Mouse (Mus musculus): Measurements from ENCODE around the gene Lingo1. TPM values are rescaled to one million over a fixed set of nuclear protein-coding genes. Genes with fewer than 3 reads are reported as not detected.
A peak's percentile ranks its signal among the peaks of the same experiment; 100 is the strongest.

Lingo1 gene
- polyA plus RNA-seq, 1 experiment from 2014 or later = 3.2 TPM

DNA sequence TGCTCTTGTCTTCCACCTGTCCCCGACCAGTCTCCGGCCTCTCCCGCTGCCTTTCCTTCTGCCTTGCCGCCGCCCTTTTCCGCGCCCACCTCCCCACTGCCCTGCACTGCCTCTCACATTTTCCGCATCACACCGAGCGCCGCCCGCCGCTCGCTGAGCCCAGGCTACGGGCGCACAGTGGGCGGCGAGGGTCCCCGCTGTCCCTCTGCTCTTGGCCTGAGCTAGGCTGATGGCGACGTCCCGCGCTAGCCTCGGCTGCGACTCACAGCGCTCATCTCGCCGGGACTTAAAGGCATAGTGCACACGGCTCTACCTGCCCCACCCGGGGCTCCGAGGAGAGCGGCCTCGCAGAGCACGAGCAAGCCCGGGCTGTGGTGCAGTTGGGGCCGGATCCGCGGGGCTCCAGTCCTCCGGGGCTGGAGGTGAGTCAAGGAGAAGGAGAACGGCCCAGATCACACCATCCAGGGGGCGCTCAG lies 426 bp upstream of the Lingo1 start:
- peak overlapping the region; percentile 48 for H3K4me3 ChIP-seq (replicated peaks; ENCODE audit: low read depth, low read length)
- H3K9ac ChIP-seq (ENCODE audit: low read depth, low read length) = no peak overlapping the region
- under 1% methylated on average over 41 of the region's 41 CpGs for WGBS
- DNase-seq (ENCODE audit: low spot score) (no peak), ATAC-seq (replicated peaks; ENCODE audit: low FRiP score, low read depth) (no peak)
- H3K27me3 ChIP-seq (ENCODE audit: insufficient read depth, low read length) = peaks cover 37% of the 10 kb centered on the region
- H3K27ac ChIP-seq = no peak overlapping the region
- peak overlapping the region; percentile 85 for H3K4me2 ChIP-seq (ENCODE audit: low read length)
- H3K36me3 ChIP-seq (ENCODE audit: insufficient read depth, low read length) = no peaks in the 10 kb centered on the region
- no peaks in the 10 kb centered on the region for H3K9me3 ChIP-seq (replicated peaks; ENCODE audit: low read length)
- TF ChIP-seq CTCF (IDR thresholded peaks at IDR 0.05; ENCODE audit: low read depth) = no peak
- H3K4me1 ChIP-seq (replicated peaks; ENCODE audit: insufficient read depth, low read length) = peaks cover 4% of the 10 kb centered on the region; the same call in 1 of the 2 replicates

DNA sequence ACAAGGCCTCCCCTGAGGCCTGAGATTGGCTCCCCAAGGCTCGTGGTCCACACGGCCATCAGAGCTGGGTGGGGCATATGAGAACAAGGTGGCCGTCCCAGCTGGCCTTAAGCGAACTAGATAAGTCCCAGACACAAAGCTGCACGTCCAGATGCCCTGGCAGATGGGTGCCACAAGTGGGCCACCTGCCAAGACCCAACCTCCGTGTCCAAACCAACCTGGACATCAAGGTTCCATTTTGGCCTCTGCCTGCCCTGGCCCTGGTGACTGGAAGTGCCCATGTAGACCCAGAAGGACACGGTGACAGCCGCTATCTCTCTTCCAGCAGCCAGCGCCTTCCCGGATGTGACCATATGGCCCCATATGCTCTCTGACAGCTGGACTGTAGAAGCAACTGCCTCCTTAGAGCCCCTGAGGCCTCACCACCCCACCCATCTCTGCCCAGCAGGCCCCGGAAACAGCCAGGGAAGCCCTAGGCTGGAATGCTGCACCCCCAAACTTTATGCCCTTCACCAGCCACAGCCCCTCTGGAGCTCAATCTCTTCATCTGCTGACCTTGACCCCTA lies 4.5 kb downstream of the Lingo1 start:
- Histone ChIP-seq H3K27me3 (ENCODE audit: insufficient read depth, low read length) (peaks cover 26% of the 10 kb centered on the region), H3K9me3 (replicated peaks; ENCODE audit: low read length) (no peaks in the 10 kb centered on the region), H3K36me3 (ENCODE audit: insufficient read depth, low read length) (no peaks in the 10 kb centered on the region), H3K4me1 (replicated peaks; ENCODE audit: insufficient read depth, low read length) (peaks cover 4% of the 10 kb centered on the region; the same call in 1 of the 2 replicates), H3K4me3 (replicated peaks; ENCODE audit: low read depth, low read length) (no peak overlapping the region), H3K9ac (ENCODE audit: low read depth, low read length) (no peak overlapping the region), H3K4me2 (ENCODE audit: low read length) (no peak overlapping the region), H3K27ac (no peak overlapping the region)
- no peak for TF ChIP-seq CTCF (IDR thresholded peaks at IDR 0.05; ENCODE audit: low read depth)
- 64% methylated on average over 11 of the region's 11 CpGs for WGBS
- ATAC-seq (replicated peaks; ENCODE audit: low FRiP score, low read depth) (0 out of 2 replicates have a peak, but pooled peaks have one; percentile 21), DNase-seq (ENCODE audit: low spot score) (no peak)

DNA sequence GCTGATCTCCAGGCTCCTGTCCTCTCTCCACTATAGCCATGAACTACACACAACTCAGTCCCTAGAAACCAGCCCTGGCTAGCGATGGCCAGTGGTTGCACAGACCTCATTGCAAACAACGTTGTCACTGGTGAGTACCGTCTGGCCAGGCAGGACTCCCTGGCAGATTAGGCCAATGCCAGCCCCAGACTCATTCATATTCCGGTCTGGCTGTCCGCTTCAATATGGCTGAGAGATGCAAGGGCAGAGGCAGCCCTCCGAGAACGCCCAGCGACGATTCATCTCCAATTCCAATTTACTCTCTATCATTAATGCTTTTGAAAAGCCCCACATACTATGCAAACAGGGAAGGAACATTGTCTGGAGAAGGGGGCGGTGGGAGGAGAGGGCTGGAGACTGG lies 11.7 kb downstream of the Lingo1 start:
- no peak overlapping the region for H3K4me2 ChIP-seq (ENCODE audit: low read length)
- no peak overlapping the region for H3K27ac ChIP-seq
- no peak for TF ChIP-seq CTCF (IDR thresholded peaks at IDR 0.05; ENCODE audit: low read depth)
- DNase-seq (ENCODE audit: low spot score) (no peak), ATAC-seq (replicated peaks; ENCODE audit: low FRiP score, low read depth) (no peak)
- no peaks in the 10 kb centered on the region for H3K27me3 ChIP-seq (ENCODE audit: insufficient read depth, low read length)
- H3K4me3 ChIP-seq (replicated peaks; ENCODE audit: low read depth, low read length) = no peak overlapping the region
- H3K9ac ChIP-seq (ENCODE audit: low read depth, low read length) = no peak overlapping the region
- H3K9me3 ChIP-seq (replicated peaks; ENCODE audit: low read length) = no peaks in the 10 kb centered on the region
- no peaks in the 10 kb centered on the region for H3K4me1 ChIP-seq (replicated peaks; ENCODE audit: insufficient read depth, low read length)
- 89% methylated on average over 10 of the region's 10 CpGs for WGBS
- no peaks in the 10 kb centered on the region for H3K36me3 ChIP-seq (ENCODE audit: insufficient read depth, low read length)

GRCm38 (mm10) chr9:56776881-56777801 lies 19.1 kb downstream of the Lingo1 start:
- H3K4me3 ChIP-seq (replicated peaks; ENCODE audit: low read depth, low read length) = no peak overlapping the region
- no peak overlapping the region for H3K9ac ChIP-seq (ENCODE audit: low read depth, low read length)
- no peaks in the 10 kb centered on the region for H3K9me3 ChIP-seq (replicated peaks; ENCODE audit: low read length)
- H3K36me3 ChIP-seq (ENCODE audit: insufficient read depth, low read length) = no peaks in the 10 kb centered on the region
- TF ChIP-seq CTCF (IDR thresholded peaks at IDR 0.05; ENCODE audit: low read depth) = no peak
- no peaks in the 10 kb centered on the region for H3K27me3 ChIP-seq (ENCODE audit: insufficient read depth, low read length)
- 66% methylated on average over 11 of the region's 11 CpGs for WGBS
- no peak overlapping the region for H3K4me2 ChIP-seq (ENCODE audit: low read length)
- DNase-seq (ENCODE audit: low spot score) = no peak
- H3K4me1 ChIP-seq (replicated peaks; ENCODE audit: insufficient read depth, low read length) = no peaks in the 10 kb centered on the region
- no peak for ATAC-seq (replicated peaks; ENCODE audit: low FRiP score, low read depth)
- no peak overlapping the region for H3K27ac ChIP-seq

DNA sequence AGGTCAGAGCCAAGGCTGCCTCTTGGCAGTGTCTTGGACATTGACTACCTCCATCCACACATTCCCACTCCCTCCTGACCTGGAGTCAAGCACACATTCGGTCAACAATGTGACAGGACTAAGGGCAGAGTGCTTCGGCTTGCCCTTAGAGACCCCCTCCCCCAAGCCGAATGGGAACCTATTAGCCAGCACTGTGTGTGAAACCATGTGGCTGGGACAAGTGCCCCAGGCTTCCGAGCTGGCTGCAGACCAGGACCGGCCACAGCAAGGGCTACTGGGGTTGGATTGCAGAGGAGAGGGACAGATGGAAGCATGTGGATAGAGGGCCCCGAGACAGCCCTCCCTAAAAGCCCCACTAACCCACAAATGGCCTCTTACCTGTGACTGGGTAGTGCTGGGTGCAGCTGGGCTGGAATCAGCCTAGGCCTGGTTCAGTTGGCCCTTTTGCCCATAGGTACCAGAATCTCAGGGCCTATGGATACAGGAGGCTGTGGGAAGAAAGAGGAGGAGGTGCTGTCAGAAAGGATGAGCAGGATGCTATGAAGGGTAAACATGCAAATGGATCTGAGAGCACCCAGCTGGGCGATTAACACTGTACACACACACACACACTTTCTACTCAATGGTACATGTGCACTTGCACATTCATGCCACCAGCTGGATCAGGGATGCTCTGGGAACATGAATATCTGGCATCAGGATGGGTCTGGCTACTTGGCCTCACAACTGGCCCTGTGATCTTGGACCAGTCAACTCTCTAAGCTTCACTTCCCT lies 20.9 kb downstream of the Lingo1 start:
- H3K4me2 ChIP-seq (ENCODE audit: low read length) = no peak overlapping the region
- no peaks in the 10 kb centered on the region for H3K4me1 ChIP-seq (replicated peaks; ENCODE audit: insufficient read depth, low read length)
- no peaks in the 10 kb centered on the region for H3K36me3 ChIP-seq (ENCODE audit: insufficient read depth, low read length)
- no peak overlapping the region for H3K9ac ChIP-seq (ENCODE audit: low read depth, low read length)
- H3K9me3 ChIP-seq (replicated peaks; ENCODE audit: low read length) = no peaks in the 10 kb centered on the region
- WGBS = 62% methylated on average over 7 of the region's 7 CpGs
- ATAC-seq (replicated peaks; ENCODE audit: low FRiP score, low read depth) (no peak), DNase-seq (ENCODE audit: low spot score) (no peak)
- H3K27me3 ChIP-seq (ENCODE audit: insufficient read depth, low read length) = no peaks in the 10 kb centered on the region
- no peak for TF ChIP-seq CTCF (IDR thresholded peaks at IDR 0.05; ENCODE audit: low read depth)
- no peak overlapping the region for H3K27ac ChIP-seq
- H3K4me3 ChIP-seq (replicated peaks; ENCODE audit: low read depth, low read length) = no peak overlapping the region

DNA sequence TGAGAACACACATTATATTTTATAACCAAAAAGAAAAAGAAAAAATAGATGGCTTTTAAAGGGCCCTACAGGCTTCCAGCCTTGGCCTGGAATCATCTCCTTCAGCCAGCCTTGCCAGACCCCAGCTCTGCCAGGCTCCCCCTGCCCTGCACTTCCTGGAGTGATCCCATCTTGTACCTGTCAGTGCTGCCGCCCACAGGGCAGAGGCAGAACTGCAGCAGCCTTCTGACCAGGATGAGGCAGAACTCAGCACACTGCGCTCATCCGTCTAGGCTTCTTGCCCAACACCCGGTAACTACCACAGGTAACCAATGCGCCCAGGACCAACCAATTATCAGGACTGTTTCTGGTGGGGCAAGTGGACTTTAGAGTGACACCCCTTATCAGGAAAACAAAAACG lies 22.0 kb downstream of the Lingo1 start:
- Histone ChIP-seq H3K4me1 (replicated peaks; ENCODE audit: insufficient read depth, low read length) (no peaks in the 10 kb centered on the region), H3K4me3 (replicated peaks; ENCODE audit: low read depth, low read length) (no peak overlapping the region), H3K27me3 (ENCODE audit: insufficient read depth, low read length) (no peaks in the 10 kb centered on the region), H3K9ac (ENCODE audit: low read depth, low read length) (no peak overlapping the region), H3K27ac (no peak overlapping the region), H3K9me3 (replicated peaks; ENCODE audit: low read length) (no peaks in the 10 kb centered on the region), H3K4me2 (ENCODE audit: low read length) (no peak overlapping the region), H3K36me3 (ENCODE audit: insufficient read depth, low read length) (no peaks in the 10 kb centered on the region)
- DNase-seq (ENCODE audit: low spot score) (peak; percentile 49), ATAC-seq (replicated peaks; ENCODE audit: low FRiP score, low read depth) (no peak)
- TF ChIP-seq CTCF (IDR thresholded peaks at IDR 0.05; ENCODE audit: low read depth) = peak; percentile 74
- WGBS = 45% methylated on average over 6 of the region's 6 CpGs

All from kidney, postnatal 0 days (tissue).